Mouse (Mus musculus) kidney, postnatal 25 days (tissue): ENCODE measurements around the gene Gm12184.
"Not testable (repeated sequence)": the region's sequence is repeated elsewhere in the genome, so short reads cannot be mapped to it uniquely, and the experiment has no call there.

Experiments
- DNase-seq, 2 experiments: peaks; one replicate each; pipeline ENCODE4 v3.0.0; 2021; ENCODE audit warnings: mixed read lengths in 2 of 2

The Gm12184 gene

GRCm38 (mm10) chr11:48821299-48821698 is 5.2 kb downstream of the Gm12184 start:
- DNase-seq: not testable (repeated sequence)

DNA sequence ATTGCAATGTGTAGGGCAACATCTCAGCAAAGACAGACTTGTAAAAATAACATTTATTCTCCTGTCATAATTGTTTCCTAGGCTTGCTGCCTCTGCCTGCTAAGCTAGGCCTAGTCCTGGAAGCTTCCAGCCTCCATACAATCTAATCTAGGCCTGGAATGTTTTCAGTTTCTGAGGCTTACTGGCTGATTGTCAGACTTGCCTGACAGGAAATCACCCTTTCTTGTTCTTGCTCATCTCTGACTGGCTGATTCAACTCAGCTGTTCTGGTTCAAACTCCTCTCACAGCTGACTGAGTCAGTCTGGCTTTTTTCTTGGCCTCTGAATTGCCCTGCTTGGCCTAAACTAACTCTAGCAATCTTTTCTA is 6.2 kb downstream of the Gm12184 start:
- no peak for DNase-seq

DNA sequence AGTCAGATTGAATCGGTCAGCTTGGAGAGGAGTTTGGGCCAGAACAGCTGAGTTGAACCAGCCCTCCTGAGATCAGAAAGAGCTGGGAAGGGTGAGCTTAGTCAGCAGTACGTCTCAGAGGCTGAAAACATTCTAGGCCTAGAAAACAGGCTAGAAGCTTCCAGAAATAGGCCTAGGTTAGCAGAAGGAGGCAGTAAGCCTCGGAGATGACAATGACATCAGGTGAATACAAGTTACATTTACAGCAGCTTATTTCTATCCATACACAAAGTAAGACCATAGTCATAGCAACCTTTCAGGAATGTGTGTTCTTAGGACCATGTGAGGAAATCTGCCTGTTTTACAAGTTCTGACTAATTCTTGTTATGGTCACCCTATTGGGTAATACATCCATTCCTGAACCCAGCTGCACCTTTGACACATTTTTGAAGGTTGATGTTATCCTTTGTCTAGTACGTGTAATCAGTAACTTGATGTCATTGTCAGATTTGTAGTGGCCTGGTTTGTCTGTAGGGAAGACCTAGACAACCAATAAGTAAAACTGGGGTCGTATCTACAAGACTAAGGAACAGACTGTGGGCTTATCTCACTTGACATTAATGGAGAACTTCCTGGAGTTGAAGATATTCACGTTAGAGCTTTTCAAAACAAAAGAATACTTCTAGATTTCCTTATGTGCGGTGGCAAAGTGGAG is 6.7 kb downstream of the Gm12184 start:
- no peak for DNase-seq

DNA sequence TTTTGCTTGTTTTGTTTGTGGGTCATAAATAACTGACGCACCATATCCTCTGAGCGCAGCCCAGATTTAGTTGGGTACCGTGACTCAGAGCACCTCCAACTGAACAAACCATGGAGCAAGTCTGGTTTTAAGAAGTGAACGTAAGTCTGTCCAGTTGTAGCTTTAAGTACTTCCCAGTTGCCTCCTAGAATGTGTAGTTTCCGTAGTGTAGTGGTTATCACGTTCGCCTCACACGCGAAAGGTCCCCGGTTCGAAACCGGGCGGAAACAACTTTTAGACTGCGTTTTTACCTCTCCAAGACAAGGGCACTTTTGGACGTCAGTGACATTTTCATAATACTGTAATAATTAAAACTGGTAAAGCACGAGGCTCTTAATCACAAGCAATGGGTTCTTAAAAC is 8.1 kb downstream of the Gm12184 start:
- peak; percentile 82 to 94 for DNase-seq

DNA sequence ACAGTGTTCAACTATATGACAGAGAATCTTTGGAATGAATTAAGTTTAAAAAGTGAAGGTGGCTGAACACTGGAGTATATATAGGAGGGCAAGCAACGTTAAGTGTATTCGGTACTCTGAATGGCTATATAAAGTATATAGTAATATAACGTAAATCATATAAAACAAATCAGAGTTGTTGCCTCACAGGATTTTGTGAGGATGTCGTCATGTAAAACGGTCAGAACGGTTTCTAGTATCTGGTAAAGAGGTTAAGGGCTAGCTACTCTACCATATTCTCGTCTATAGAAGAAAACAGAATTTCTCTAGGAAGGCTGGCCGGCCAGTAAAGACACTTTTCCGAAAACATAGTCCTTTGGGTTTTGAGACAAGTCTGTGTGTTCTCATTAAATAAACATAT is 8.7 kb downstream of the Gm12184 start:
- no peak for DNase-seq

GRCm38 (mm10) chr11:48816800-48817665 is 9.4 kb downstream of the Gm12184 start, which contains the start of gene Trim41:
Gene Trim41 (minus strand): TSS chr11:48817353.
- peak; percentile 99 to 100 for DNase-seq

- DNase-seq: peak in 1 of 2 experiments; percentile 48
Observed at GRCm38 (mm10) chr11:48816281-48816781, 10.1 kb downstream of the Gm12184 start.

- no peak for DNase-seq
Observed at GRCm38 (mm10) chr11:48815851-48816250, 10.6 kb downstream of the Gm12184 start.

GRCm38 (mm10) chr11:48813782-48814181 is 12.7 kb downstream of the Gm12184 start:
- no peak for DNase-seq

GRCm38 (mm10) chr11:48810142-48810541 is 16.3 kb downstream of the Gm12184 start:
- DNase-seq: no peak

- no peak for DNase-seq
Observed at GRCm38 (mm10) chr11:48809434-48809830, 17.0 kb downstream of the Gm12184 start.

DNA sequence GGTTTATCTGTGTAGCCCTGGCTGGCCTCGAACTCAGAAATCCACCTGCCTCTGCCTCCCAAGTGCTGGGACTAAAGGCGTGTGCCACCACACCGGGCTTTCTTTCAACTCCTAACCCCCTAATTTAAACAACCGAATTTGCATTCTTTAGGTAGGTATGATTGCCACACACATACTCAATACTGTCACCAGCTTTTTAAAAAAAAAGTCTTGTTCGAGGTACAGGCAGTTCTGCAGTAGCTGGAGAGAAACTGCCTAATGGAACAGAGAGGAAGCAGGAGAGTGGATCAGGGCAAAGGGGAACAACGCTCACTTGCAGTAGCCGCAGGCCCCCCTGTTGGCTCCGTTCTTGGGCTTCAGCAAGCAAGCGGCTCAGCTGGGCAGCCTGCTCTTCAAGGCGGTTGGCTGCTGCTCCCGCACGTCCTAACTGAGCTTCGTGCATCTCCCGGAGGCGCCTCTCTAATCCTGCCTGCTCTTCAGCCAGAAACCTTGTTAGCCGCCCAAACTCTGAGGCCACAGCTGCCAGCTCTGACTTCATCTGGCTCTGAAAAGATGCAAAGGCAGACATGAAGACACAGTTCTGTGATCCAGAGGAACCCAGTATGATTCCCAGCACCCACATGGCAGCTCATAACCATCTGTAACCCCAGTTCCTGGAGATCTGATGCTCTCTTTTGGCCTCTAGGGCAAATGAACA is 17.6 kb downstream of the Gm12184 start:
- DNase-seq: no peak

- no peak for DNase-seq
Observed at GRCm38 (mm10) chr11:48808304-48808646, 18.2 kb downstream of the Gm12184 start.

DNA sequence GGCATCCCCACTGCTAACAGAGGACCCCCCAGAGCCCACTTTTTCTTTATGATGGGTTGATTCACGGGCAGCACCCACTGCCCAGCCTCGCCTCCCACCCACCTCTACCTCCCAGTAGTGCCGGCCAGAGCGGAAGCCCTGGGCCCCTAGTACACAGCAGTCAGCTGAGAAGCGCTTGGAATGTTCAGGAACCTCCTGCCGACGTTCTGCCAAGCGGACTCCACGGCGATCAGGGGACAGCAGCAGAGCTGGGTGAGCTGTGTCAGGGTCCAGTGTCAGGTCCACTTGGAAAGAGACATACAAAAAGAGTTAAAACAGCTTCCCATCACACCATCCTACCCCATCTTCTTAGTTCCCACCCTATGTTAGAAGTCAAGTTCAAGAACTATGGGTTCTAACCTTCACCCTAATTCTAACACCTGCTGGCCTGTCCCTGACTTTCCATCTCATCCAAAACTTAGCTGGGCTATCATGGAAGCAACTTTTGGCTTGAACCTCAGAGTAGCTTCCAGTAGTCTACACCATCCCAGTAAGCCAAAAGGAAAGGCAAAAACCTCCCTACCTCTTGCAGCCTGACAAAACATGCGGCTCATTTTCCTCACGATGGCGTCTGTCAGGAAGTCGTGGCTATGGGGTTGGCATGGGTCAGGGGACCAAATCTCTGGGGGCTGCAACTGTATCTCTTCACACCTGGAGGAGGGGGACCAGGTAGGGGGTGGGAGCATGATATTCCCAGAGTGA is 18.7 kb downstream of the Gm12184 start:
- DNase-seq: no peak

GRCm38 (mm10) chr11:48806856-48807562 is 19.4 kb downstream of the Gm12184 start:
- DNase-seq: no peak

GRCm38 (mm10) chr11:48804922-48805321 is 21.5 kb downstream of the Gm12184 start:
- no peak for DNase-seq

GRCm38 (mm10) chr11:48803988-48804387 is 22.5 kb downstream of the Gm12184 start:
- DNase-seq: no peak

DNA sequence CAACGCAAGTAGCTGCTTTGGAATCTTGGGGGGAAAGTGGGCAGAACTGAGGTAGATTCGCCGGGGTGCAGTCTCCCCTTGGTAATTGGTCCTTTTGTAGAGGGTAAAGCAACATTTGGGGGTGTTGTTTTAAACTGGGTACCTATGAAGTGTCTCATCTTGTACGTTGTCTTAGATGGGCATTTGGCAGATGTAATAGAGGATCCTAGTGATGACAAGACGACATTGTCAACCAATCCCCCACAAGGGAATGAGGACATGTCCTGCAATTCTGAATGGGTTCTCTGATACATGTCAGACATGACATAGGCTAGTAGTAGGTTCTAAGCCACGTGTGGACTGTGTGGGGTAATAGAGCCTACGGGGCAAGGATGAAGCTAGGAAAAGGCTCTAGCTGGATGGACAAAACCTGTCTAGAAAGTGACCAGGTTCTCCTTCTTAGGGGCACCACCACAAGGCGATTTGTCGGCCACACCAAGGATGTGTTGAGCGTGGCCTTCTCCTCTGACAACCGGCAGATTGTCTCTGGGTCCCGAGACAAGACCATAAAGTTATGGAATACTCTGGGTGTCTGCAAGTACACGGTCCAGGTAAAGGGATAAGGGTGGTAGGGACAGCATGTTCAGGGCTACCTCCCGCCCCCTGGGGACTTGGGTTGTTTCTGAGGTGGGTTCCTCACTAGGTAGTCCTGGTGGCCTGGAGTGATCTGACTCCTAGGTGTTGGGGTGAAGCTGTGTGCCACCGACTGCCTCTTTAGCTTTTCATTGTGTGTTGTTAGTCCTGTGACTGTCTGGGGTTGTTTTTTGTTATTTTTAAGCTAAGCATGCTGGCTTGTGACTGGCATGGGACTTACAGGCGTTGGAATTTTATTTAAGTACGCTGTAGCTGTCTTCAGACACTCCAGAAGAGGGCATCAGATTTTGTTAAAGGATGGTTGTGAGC is 24.4 kb downstream of the Gm12184 start:
- DNase-seq: no peak

DNA sequence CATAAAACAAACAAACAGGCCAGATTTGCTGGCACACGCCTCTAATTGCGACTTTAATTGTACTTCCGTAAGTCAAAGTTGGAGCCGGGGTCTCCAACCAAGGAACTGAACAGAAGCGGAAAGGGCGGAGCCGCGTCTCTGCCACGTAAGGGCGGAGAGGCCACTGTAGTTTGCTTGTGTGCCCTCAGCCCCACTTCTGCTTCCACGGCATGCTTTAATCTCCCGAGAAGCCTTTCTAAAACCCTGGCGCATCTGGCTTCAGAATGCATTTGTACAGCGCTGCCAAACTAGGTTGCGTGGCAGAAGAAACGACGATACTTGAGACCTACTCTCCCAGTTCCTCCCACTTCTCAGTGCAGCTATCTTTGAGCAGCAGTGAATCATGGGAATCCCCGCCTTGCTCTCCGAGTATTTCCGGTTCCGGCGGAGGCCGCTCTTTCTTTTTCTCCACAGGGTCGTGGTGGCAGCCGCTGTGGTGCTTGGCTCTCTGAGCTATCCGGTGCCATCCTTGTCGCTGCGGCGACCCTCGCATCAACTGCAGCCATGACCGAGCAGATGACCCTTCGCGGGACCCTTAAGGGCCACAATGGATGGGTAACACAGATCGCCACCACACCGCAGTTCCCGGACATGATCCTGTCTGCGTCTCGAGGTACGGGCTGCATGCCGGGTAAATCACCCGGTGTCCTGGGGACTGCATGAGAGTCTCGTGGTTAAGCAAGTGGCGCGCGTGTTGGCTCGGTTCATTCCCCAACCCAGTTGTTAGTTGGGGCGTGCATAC is 26.3 kb downstream of the Gm12184 start, which contains the start of gene Rack1:
TSS of gene Rack1 (plus strand) at position 412 of the 781 bp plus-strand sequence.
- peak; percentile 89 to 94 for DNase-seq
